8 mouse cellular contexts compared by ENCODE assay signal in the genomic region with DNA sequence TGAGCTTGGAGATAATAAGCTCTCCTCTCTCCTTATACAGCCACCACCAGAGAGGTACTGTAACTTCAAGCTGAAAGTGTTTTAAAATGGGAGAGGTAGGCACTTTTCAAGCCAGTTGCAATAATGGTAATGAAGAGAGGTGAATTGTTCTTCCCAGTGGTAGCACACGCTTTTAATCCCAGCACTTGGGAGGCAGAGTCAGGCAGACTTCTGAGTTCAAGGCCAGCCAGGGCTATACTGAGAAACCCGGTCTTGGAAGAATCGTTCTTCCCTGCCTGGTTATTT. TPM values are rescaled to one million over a fixed set of nuclear protein-coding genes. Genes with fewer than 3 reads are reported as not detected.
DNase-seq lines count a peak whose midpoint lies in the region; ATAC-seq and TF ChIP-seq lines count a peak whose summit lies in the region.

No protein-coding gene starts in this region.

- H3K9me3 ChIP-seq in liver, embryonic 13.5 days (replicated peaks), result no peaks in the 10 kb centered on the region

- DNase-seq in cerebellum, adult 2 months, result no peak
- no peak for DNase-seq in cerebellum, postnatal 14 days
- peak; percentile 15 for DNase-seq in thymus, postnatal 0 days (ENCODE audit: low spot score)
- DNase-seq in thymus, postnatal 10 days (ENCODE audit: low spot score in 2 of 2), result no peak
- no peak for DNase-seq in liver, embryonic 13.5 days
- no peak for DNase-seq in urinary bladder, postnatal 14 days (ENCODE audit: low spot score)
- no peak for DNase-seq in layer of hippocampus, adult 8-10 months (ENCODE audit: low spot score in 2 of 2)
- no peak for DNase-seq in adrenal gland, postnatal 36 days

- peak overlapping the region; percentile 95 for H3K9ac ChIP-seq in liver, embryonic 13.5 days

- H3K27me3 ChIP-seq in cerebellum, adult 2 months (ENCODE audit: control insufficient read depth, insufficient read depth, low read length), result no peaks in the 10 kb centered on the region
- no peaks in the 10 kb centered on the region for H3K27me3 ChIP-seq in liver, embryonic 13.5 days

- peak overlapping the region; percentile 99 for H3K4me3 ChIP-seq in cerebellum, adult 2 months (replicated peaks; ENCODE audit: insufficient read depth, low read depth, low read length)
- H3K4me3 ChIP-seq in liver, embryonic 13.5 days (replicated peaks), result peak overlapping the region; percentile 97

- 63% methylated on average over 3 of the region's 3 CpGs for WGBS in cerebellum, adult 2 months
- 70% methylated on average over 3 of the region's 3 CpGs for WGBS in liver, embryonic 13.5 days (ENCODE audit: insufficient replicate concordance)

- no peaks in the 10 kb centered on the region; the same call in 1 of the 2 replicates for H3K4me1 ChIP-seq in cerebellum, adult 2 months (ENCODE audit: control insufficient read depth, insufficient read depth, low read length)
- peaks cover 29% of the 10 kb centered on the region for H3K4me1 ChIP-seq in liver, embryonic 13.5 days (replicated peaks)

- H3K27ac ChIP-seq in cerebellum, adult 2 months (ENCODE audit: insufficient read depth, low read length), result no peak overlapping the region
- H3K27ac ChIP-seq in liver, embryonic 13.5 days, result peak overlapping the region; percentile 90

- TF ChIP-seq CTCF in cerebellum, adult 2 months (IDR thresholded peaks at IDR 0.05; ENCODE audit: borderline replicate concordance, insufficient read depth, low read depth, low read length), result no peak

- peaks cover 7% of the 10 kb centered on the region for H3K36me3 ChIP-seq in liver, embryonic 13.5 days

- TF ChIP-seq POLR2A in cerebellum, adult 2 months (IDR thresholded peaks at IDR 0.05; ENCODE audit: borderline replicate concordance, insufficient read depth, low read length), result no peak

- ATAC-seq in liver, embryonic 13.5 days (ENCODE audit: low read depth), result no peak

- H3K4me2 ChIP-seq in liver, embryonic 13.5 days, result peak overlapping the region; percentile 93

RNA-seq across cellular contexts. Expression of gene Tnpo1, which starts 0.7 kb away (rescaled TPM):
- polyA plus RNA-seq in cerebellum, adult 2 months (2012; rRNA removed), result 23.9 and 24.8 TPM in 2 replicates
- 33.8 and 37.8 TPM in 2 replicates for polyA plus RNA-seq in thymus, postnatal 0 days (2015; fragmentation: Nextera tagmentation; extraction: Ambion mirVana)
- 26.5 and 31.4 TPM in 2 replicates for polyA plus RNA-seq in liver, embryonic 13.5 days (2015; fragmentation: Nextera tagmentation; extraction: Ambion mirVana)
- total RNA-seq in layer of hippocampus, adult 8-10 months (2022), result 10 to 100 TPM; 62.4 to 73.5 (median 71.6) TPM
- total RNA-seq in adrenal gland, postnatal 36 days (2021), result 100 to 1,000 TPM; 129 to 141 TPM

RNA-seq across cellular contexts. Expression of gene 1700024P04Rik, which starts 57.5 kb away (rescaled TPM):
- polyA plus RNA-seq in cerebellum, adult 2 months (2012; rRNA removed), result not detected in 2 replicates
- not detected in 2 replicates for polyA plus RNA-seq in thymus, postnatal 0 days (2015; fragmentation: Nextera tagmentation; extraction: Ambion mirVana)
- polyA plus RNA-seq in liver, embryonic 13.5 days (2015; fragmentation: Nextera tagmentation; extraction: Ambion mirVana), result not detected in 2 replicates
- not detected for total RNA-seq in layer of hippocampus, adult 8-10 months (2022)
- total RNA-seq in adrenal gland, postnatal 36 days (2021), result not detected
